Mouse (Mus musculus): ENCODE data around the gene Gm6525. TPM values are rescaled to one million over a fixed set of nuclear protein-coding genes. Genes with fewer than 3 reads are reported as not detected.

Gm6525 gene
- total and polyA plus RNA-seq, 3 experiments: 0.17 to 0.71 (median 0.31) TPM

DNA sequence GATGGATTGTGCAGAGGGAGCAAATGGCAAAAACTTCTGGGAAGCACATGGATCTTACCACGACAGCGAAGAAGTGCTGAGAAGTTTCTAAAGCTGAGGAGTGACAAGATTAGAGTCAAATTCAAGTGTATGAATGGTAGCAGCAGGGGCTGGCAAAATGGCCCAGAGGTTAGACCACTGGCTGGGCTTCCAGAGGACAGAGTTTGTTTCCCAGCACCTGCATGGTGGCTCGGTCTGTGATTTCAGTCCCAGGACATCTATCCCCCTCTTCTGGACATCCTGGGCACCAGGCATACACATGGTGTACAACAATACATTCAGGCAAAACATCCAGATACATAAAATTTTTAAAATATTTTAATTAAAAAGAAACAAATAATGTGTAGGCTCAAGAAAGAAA is 24.1 kb upstream of the Gm6525 start:
- dilution Hi-C loops (cut with MboI; ENCODE audit: extremely low pct_ligation_motif_present, extremely low pct_unique_long_range_greater_than_20kb, low sequenced_read_pairs): no loop called here
- Histone ChIP-seq H3K4me1 (ENCODE audit: control insufficient read depth in 1 of 2, insufficient read depth in 2 of 2) (peaks cover 0 to 23% of the 10 kb centered on the region in 2 experiments; a peak in 2 of 4 replicates), H3K27me3 (replicated peaks) (no peaks in the 10 kb centered on the region), H3K9ac (ENCODE audit: insufficient read depth, low read depth) (no peak overlapping the region), H3K79me2 (replicated peaks; ENCODE audit: control insufficient read depth, extremely low read depth, insufficient read depth, poor library complexity, severe bottlenecking) (peaks cover 3% of the 10 kb centered on the region), H3K36me3 (replicated peaks in 1 of 2; ENCODE audit: control insufficient read depth in 1 of 2, insufficient read depth in 1 of 2, low read length in 1 of 2) (peaks cover 0 to 15% of the 10 kb centered on the region in 2 experiments), H3K4me3 (replicated peaks in 1 of 3; ENCODE audit: low read depth in 2 of 3, low read length in 2 of 3, poor library complexity in 1 of 3) (no peak overlapping the region), H3K4me2 (ENCODE audit: insufficient read depth, low read depth, poor library complexity, severe bottlenecking) (no peak overlapping the region), H3K27ac (ENCODE audit: insufficient read depth, low read depth) (no peak overlapping the region), H3K9me3 (replicated peaks; ENCODE audit: low read length) (peaks cover 10% of the 10 kb centered on the region)
- TF ChIP-seq POLR2A (IDR thresholded peaks at IDR 0.05; ENCODE audit: low read depth, low read length): no peak
- TF ChIP-seq KAT2A (IDR thresholded peaks at IDR 0.05; ENCODE audit: insufficient replicate concordance, low read length): no peak
- TF ChIP-seq JUND (conservative IDR thresholded peaks at IDR 0.05; ENCODE audit: low read depth, low read length): no peak
- TF ChIP-seq CTCF (conservative IDR thresholded peaks at IDR 0.05 in 1 of 2, IDR thresholded peaks at IDR 0.05 in 1 of 2; ENCODE audit: low read depth in 2 of 2, low read length in 2 of 2): no peak
- no peak for TF ChIP-seq GABPA (IDR thresholded peaks at IDR 0.05; ENCODE audit: insufficient replicate concordance, low read depth, low read length)
- TF ChIP-seq ZC3H11A (IDR thresholded peaks at IDR 0.05; ENCODE audit: low read depth, low read length): no peak
- TF ChIP-seq ZKSCAN1 (IDR thresholded peaks at IDR 0.05; ENCODE audit: borderline replicate concordance, low read depth, low read length): no peak
- no peak for TF ChIP-seq RAD21 (IDR thresholded peaks at IDR 0.05; ENCODE audit: low read depth, low read length)
- TF ChIP-seq JUN (IDR thresholded peaks at IDR 0.05; ENCODE audit: insufficient read depth, low read depth, low read length): no peak
- TF ChIP-seq TBP (conservative IDR thresholded peaks at IDR 0.05; ENCODE audit: low read depth, low read length): no peak
- no peak for TF ChIP-seq HCFC1 (IDR thresholded peaks at IDR 0.05; ENCODE audit: low read depth, low read length)
- TF ChIP-seq E2F4 (IDR thresholded peaks at IDR 0.05; ENCODE audit: insufficient replicate concordance, low read depth, low read length): no peak
- TF ChIP-seq SMC3 (IDR thresholded peaks at IDR 0.05; ENCODE audit: low read depth, low read length): no peak
- TF ChIP-seq MYC (IDR thresholded peaks at IDR 0.05; ENCODE audit: low read depth, low read length): no peak
- TF ChIP-seq USF1 (IDR thresholded peaks at IDR 0.05; ENCODE audit: low read depth, low read length): no peak
- no peak for TF ChIP-seq NELFE (IDR thresholded peaks at IDR 0.05; ENCODE audit: low read depth, low read length)
- TF ChIP-seq SIN3A (IDR thresholded peaks at IDR 0.05; ENCODE audit: low read length): no peak
- no peak for TF ChIP-seq MXI1 (IDR thresholded peaks at IDR 0.05; ENCODE audit: low read depth, low read length)
- in situ Hi-C loops (cut with MboI; ENCODE audit: low pct_ligation_motif_present, low pct_unique_long_range_greater_than_20kb, low sequenced_read_pairs): loop anchor here (25.0 kb wide), 1 partner anchor 387 kb away; no protein-coding TSS in a partner anchor
- no peak for DNase-seq (ENCODE audit: extremely low read depth)

DNA sequence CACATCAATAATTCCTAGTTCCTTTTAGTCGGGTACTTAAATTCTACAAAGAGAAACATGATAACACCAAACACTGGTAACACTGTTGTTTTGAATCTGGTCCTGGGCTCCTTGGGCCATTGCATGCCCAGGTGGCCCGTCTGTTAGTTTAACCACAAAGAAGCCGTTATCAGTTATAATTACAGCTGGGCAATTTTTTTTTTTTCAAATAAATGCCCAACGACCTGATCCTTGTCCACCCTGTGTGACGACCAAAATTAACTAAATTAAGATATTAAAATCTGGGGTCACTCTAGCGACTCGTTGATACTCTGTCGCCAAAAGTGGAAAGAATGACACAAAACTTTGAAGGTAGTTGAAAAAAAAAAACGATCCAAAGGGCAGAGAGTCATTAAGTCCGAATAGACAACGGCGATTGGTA is 19.2 kb upstream of the Gm6525 start:
- dilution Hi-C loops (cut with MboI; ENCODE audit: extremely low pct_ligation_motif_present, extremely low pct_unique_long_range_greater_than_20kb, low sequenced_read_pairs): no loop called here

More for the DNA sequence above, 19.2 kb upstream of the Gm6525 start:
- peaks cover 4 to 43% of the 10 kb centered on the region in 2 experiments; a peak in 3 of 4 replicates for H3K4me1 ChIP-seq (ENCODE audit: control insufficient read depth in 1 of 2, insufficient read depth in 2 of 2)
- in situ Hi-C loops (cut with MboI; ENCODE audit: low pct_ligation_motif_present, low pct_unique_long_range_greater_than_20kb, low sequenced_read_pairs): loop anchor here (25.0 kb wide), 1 partner anchor 383 kb away; no protein-coding TSS in a partner anchor
- H3K27me3 ChIP-seq (replicated peaks): no peaks in the 10 kb centered on the region
- peaks cover 3% of the 10 kb centered on the region for H3K79me2 ChIP-seq (replicated peaks; ENCODE audit: control insufficient read depth, extremely low read depth, insufficient read depth, poor library complexity, severe bottlenecking)
- peak overlapping the region; percentile 86 for H3K9ac ChIP-seq (ENCODE audit: insufficient read depth, low read depth)
- H3K4me3 ChIP-seq (replicated peaks in 1 of 3; ENCODE audit: low read depth in 2 of 3, low read length in 2 of 3, poor library complexity in 1 of 3): peak overlapping the region; percentile 42 to 74 (median 73)
- DNase-seq (ENCODE audit: extremely low read depth): no peak
- TF ChIP-seq MAFK (IDR thresholded peaks at IDR 0.05; ENCODE audit: insufficient replicate concordance, low read length): no peak
- no peak for TF ChIP-seq PAX5 (IDR thresholded peaks at IDR 0.05; ENCODE audit: low read length)
- TF ChIP-seq MAX (IDR thresholded peaks at IDR 0.05; ENCODE audit: low read length): no peak
- 0 out of 2 replicates have a peak, but pooled peaks have one; percentile 7 for TF ChIP-seq TBP (conservative IDR thresholded peaks at IDR 0.05; ENCODE audit: low read depth, low read length)
- no peak for TF ChIP-seq IRF4 (IDR thresholded peaks at IDR 0.05; ENCODE audit: low read depth, low read length)
- no peak for TF ChIP-seq ELF1 (IDR thresholded peaks at IDR 0.05; ENCODE audit: low read depth, low read length)
- TF ChIP-seq JUN (IDR thresholded peaks at IDR 0.05; ENCODE audit: insufficient read depth, low read depth, low read length): peak; percentile 58
- no peak for TF ChIP-seq MEF2A (IDR thresholded peaks at IDR 0.05; ENCODE audit: borderline replicate concordance, low read depth, low read length)
- no peak for TF ChIP-seq MYC (IDR thresholded peaks at IDR 0.05; ENCODE audit: low read depth, low read length)
- TF ChIP-seq ZNF384 (IDR thresholded peaks at IDR 0.05; ENCODE audit: low read depth, low read length): peak; percentile 89
- H3K27ac ChIP-seq (ENCODE audit: insufficient read depth, low read depth): no peak overlapping the region
- H3K4me2 ChIP-seq (ENCODE audit: insufficient read depth, low read depth, poor library complexity, severe bottlenecking): peak overlapping the region; percentile 74
- peaks cover 7% of the 10 kb centered on the region for H3K9me3 ChIP-seq (replicated peaks; ENCODE audit: low read length)
- peaks cover 0 to 11% of the 10 kb centered on the region in 2 experiments for H3K36me3 ChIP-seq (replicated peaks in 1 of 2; ENCODE audit: control insufficient read depth in 1 of 2, insufficient read depth in 1 of 2, low read length in 1 of 2)
